Mouse (Mus musculus): ENCODE data around the gene Itgb3. TPM values are rescaled to one million over a fixed set of nuclear protein-coding genes. Genes with fewer than 3 reads are reported as not detected.
A peak's percentile ranks its signal among the peaks of the same experiment; 100 is the strongest.

Itgb3 gene
- polyA plus RNA-seq, 1 experiment from 2014 or later = 8.9 TPM

- 66% methylated on average over 3 of the region's 3 CpGs for WGBS
- H3K27ac ChIP-seq (ENCODE audit: low read length) = no peak overlapping the region
- H3K4me2 ChIP-seq (ENCODE audit: low read depth, low read length) = no peak overlapping the region
- no peak overlapping the region for H3K4me3 ChIP-seq (replicated peaks; ENCODE audit: low read length)
- no peaks in the 10 kb centered on the region for H3K27me3 ChIP-seq (ENCODE audit: control insufficient read depth, insufficient read depth, low read length)
- H3K9me3 ChIP-seq (replicated peaks; ENCODE audit: control insufficient read depth, low read length) = no peaks in the 10 kb centered on the region
- no peaks in the 10 kb centered on the region for H3K4me1 ChIP-seq (ENCODE audit: control insufficient read depth, insufficient read depth, low read length)
- no peak overlapping the region for H3K9ac ChIP-seq (ENCODE audit: low read length)
- no peak for ATAC-seq (ENCODE audit: insufficient read depth, low FRiP score)
- no peaks in the 10 kb centered on the region for H3K36me3 ChIP-seq (ENCODE audit: control insufficient read depth, insufficient read depth, low read length)
Observed at GRCm38 (mm10) chr11:104648571-104648970, 40.8 kb downstream of the Itgb3 start.

GRCm38 (mm10) chr11:104660599-104660998, 52.8 kb downstream of the Itgb3 start:
- Histone ChIP-seq H3K9me3 (replicated peaks; ENCODE audit: control insufficient read depth, low read length) (peaks cover 8% of the 10 kb centered on the region; the same call in 1 of the 2 replicates), H3K36me3 (ENCODE audit: control insufficient read depth, insufficient read depth, low read length) (peaks cover 8% of the 10 kb centered on the region; the same call in 1 of the 2 replicates), H3K4me1 (ENCODE audit: control insufficient read depth, insufficient read depth, low read length) (no peaks in the 10 kb centered on the region), H3K27ac (ENCODE audit: low read length) (no peak overlapping the region), H3K9ac (ENCODE audit: low read length) (no peak overlapping the region), H3K4me3 (replicated peaks; ENCODE audit: low read length) (no peak overlapping the region), H3K27me3 (ENCODE audit: control insufficient read depth, insufficient read depth, low read length) (no peaks in the 10 kb centered on the region), H3K4me2 (ENCODE audit: low read depth, low read length) (no peak overlapping the region)
- no peak for ATAC-seq (ENCODE audit: insufficient read depth, low FRiP score)
- 95% methylated on average over 4 of the region's 4 CpGs for WGBS

GRCm38 (mm10) chr11:104661106-104661505, 53.3 kb downstream of the Itgb3 start:
- Histone ChIP-seq H3K4me3 (replicated peaks; ENCODE audit: low read length) (no peak overlapping the region), H3K36me3 (ENCODE audit: control insufficient read depth, insufficient read depth, low read length) (peaks cover 8% of the 10 kb centered on the region; the same call in 1 of the 2 replicates), H3K4me2 (ENCODE audit: low read depth, low read length) (no peak overlapping the region), H3K9ac (ENCODE audit: low read length) (no peak overlapping the region), H3K4me1 (ENCODE audit: control insufficient read depth, insufficient read depth, low read length) (no peaks in the 10 kb centered on the region), H3K27me3 (ENCODE audit: control insufficient read depth, insufficient read depth, low read length) (no peaks in the 10 kb centered on the region), H3K27ac (ENCODE audit: low read length) (no peak overlapping the region), H3K9me3 (replicated peaks; ENCODE audit: control insufficient read depth, low read length) (peaks cover 8% of the 10 kb centered on the region; the same call in 1 of the 2 replicates)
- WGBS = 87% methylated on average over 5 of the region's 5 CpGs
- ATAC-seq (ENCODE audit: insufficient read depth, low FRiP score) = no peak

- Histone ChIP-seq H3K27me3 (ENCODE audit: control insufficient read depth, insufficient read depth, low read length) (no peaks in the 10 kb centered on the region), H3K4me3 (replicated peaks; ENCODE audit: low read length) (no peak overlapping the region), H3K4me2 (ENCODE audit: low read depth, low read length) (no peak overlapping the region), H3K36me3 (ENCODE audit: control insufficient read depth, insufficient read depth, low read length) (peaks cover 8% of the 10 kb centered on the region; the same call in 1 of the 2 replicates), H3K9me3 (replicated peaks; ENCODE audit: control insufficient read depth, low read length) (peaks cover 8% of the 10 kb centered on the region; the same call in 1 of the 2 replicates), H3K27ac (ENCODE audit: low read length) (no peak overlapping the region), H3K4me1 (ENCODE audit: control insufficient read depth, insufficient read depth, low read length) (no peaks in the 10 kb centered on the region), H3K9ac (ENCODE audit: low read length) (no peak overlapping the region)
- 73% methylated on average over 20 of the region's 20 CpGs for WGBS
- no peak for ATAC-seq (ENCODE audit: insufficient read depth, low FRiP score)
Observed at GRCm38 (mm10) chr11:104661531-104662205, 53.9 kb downstream of the Itgb3 start.

GRCm38 (mm10) chr11:104662573-104662972, 54.8 kb downstream of the Itgb3 start:
- H3K36me3 ChIP-seq (ENCODE audit: control insufficient read depth, insufficient read depth, low read length) = peaks cover 8% of the 10 kb centered on the region; the same call in 1 of the 2 replicates
- H3K9me3 ChIP-seq (replicated peaks; ENCODE audit: control insufficient read depth, low read length) = peaks cover 8% of the 10 kb centered on the region; the same call in 1 of the 2 replicates
- 87% methylated on average over 11 of the region's 11 CpGs for WGBS
- no peak overlapping the region for H3K9ac ChIP-seq (ENCODE audit: low read length)
- no peak overlapping the region for H3K4me3 ChIP-seq (replicated peaks; ENCODE audit: low read length)
- H3K4me2 ChIP-seq (ENCODE audit: low read depth, low read length) = no peak overlapping the region
- no peak for ATAC-seq (ENCODE audit: insufficient read depth, low FRiP score)
- no peaks in the 10 kb centered on the region for H3K27me3 ChIP-seq (ENCODE audit: control insufficient read depth, insufficient read depth, low read length)
- no peaks in the 10 kb centered on the region for H3K4me1 ChIP-seq (ENCODE audit: control insufficient read depth, insufficient read depth, low read length)
- H3K27ac ChIP-seq (ENCODE audit: low read length) = no peak overlapping the region

GRCm38 (mm10) chr11:104663241-104663877, 55.6 kb downstream of the Itgb3 start:
- Histone ChIP-seq H3K9me3 (replicated peaks; ENCODE audit: control insufficient read depth, low read length) (peaks cover 8% of the 10 kb centered on the region; the same call in 1 of the 2 replicates), H3K4me1 (ENCODE audit: control insufficient read depth, insufficient read depth, low read length) (no peaks in the 10 kb centered on the region), H3K4me2 (ENCODE audit: low read depth, low read length) (no peak overlapping the region), H3K4me3 (replicated peaks; ENCODE audit: low read length) (no peak overlapping the region), H3K9ac (ENCODE audit: low read length) (no peak overlapping the region), H3K36me3 (ENCODE audit: control insufficient read depth, insufficient read depth, low read length) (peaks cover 8% of the 10 kb centered on the region; the same call in 1 of the 2 replicates), H3K27me3 (ENCODE audit: control insufficient read depth, insufficient read depth, low read length) (no peaks in the 10 kb centered on the region), H3K27ac (ENCODE audit: low read length) (no peak overlapping the region)
- 64% methylated on average over 6 of the region's 6 CpGs for WGBS
- no peak for ATAC-seq (ENCODE audit: insufficient read depth, low FRiP score)

GRCm38 (mm10) chr11:104663878-104664261, 56.1 kb downstream of the Itgb3 start:
- Histone ChIP-seq H3K4me1 (ENCODE audit: control insufficient read depth, insufficient read depth, low read length) (no peaks in the 10 kb centered on the region), H3K27me3 (ENCODE audit: control insufficient read depth, insufficient read depth, low read length) (no peaks in the 10 kb centered on the region), H3K9me3 (replicated peaks; ENCODE audit: control insufficient read depth, low read length) (peaks cover 8% of the 10 kb centered on the region; the same call in 1 of the 2 replicates), H3K9ac (ENCODE audit: low read length) (no peak overlapping the region), H3K4me2 (ENCODE audit: low read depth, low read length) (no peak overlapping the region), H3K36me3 (ENCODE audit: control insufficient read depth, insufficient read depth, low read length) (peaks cover 8% of the 10 kb centered on the region; the same call in 1 of the 2 replicates), H3K4me3 (replicated peaks; ENCODE audit: low read length) (no peak overlapping the region), H3K27ac (ENCODE audit: low read length) (no peak overlapping the region)
- no peak for ATAC-seq (ENCODE audit: insufficient read depth, low FRiP score)
- 59% methylated on average over 3 of the region's 3 CpGs for WGBS

GRCm38 (mm10) chr11:104664441-104664840, 56.6 kb downstream of the Itgb3 start:
- Histone ChIP-seq H3K9me3 (replicated peaks; ENCODE audit: control insufficient read depth, low read length) (peaks cover 8% of the 10 kb centered on the region; the same call in 1 of the 2 replicates), H3K36me3 (ENCODE audit: control insufficient read depth, insufficient read depth, low read length) (peaks cover 8% of the 10 kb centered on the region; the same call in 1 of the 2 replicates), H3K4me3 (replicated peaks; ENCODE audit: low read length) (no peak overlapping the region), H3K27ac (ENCODE audit: low read length) (no peak overlapping the region), H3K9ac (ENCODE audit: low read length) (no peak overlapping the region), H3K4me1 (ENCODE audit: control insufficient read depth, insufficient read depth, low read length) (no peaks in the 10 kb centered on the region), H3K27me3 (ENCODE audit: control insufficient read depth, insufficient read depth, low read length) (no peaks in the 10 kb centered on the region), H3K4me2 (ENCODE audit: low read depth, low read length) (no peak overlapping the region)
- 0 out of 2 replicates have a peak, but pooled peaks have one; percentile 31 for ATAC-seq (ENCODE audit: insufficient read depth, low FRiP score)

GRCm38 (mm10) chr11:104667399-104667798, 59.6 kb downstream of the Itgb3 start:
- H3K36me3 ChIP-seq (ENCODE audit: control insufficient read depth, insufficient read depth, low read length) = no peaks in the 10 kb centered on the region
- 46% methylated on average over 5 of the region's 5 CpGs for WGBS
- no peak for ATAC-seq (ENCODE audit: insufficient read depth, low FRiP score)
- H3K4me3 ChIP-seq (replicated peaks; ENCODE audit: low read length) = no peak overlapping the region
- no peak overlapping the region for H3K4me2 ChIP-seq (ENCODE audit: low read depth, low read length)
- no peaks in the 10 kb centered on the region for H3K27me3 ChIP-seq (ENCODE audit: control insufficient read depth, insufficient read depth, low read length)
- no peak overlapping the region for H3K9ac ChIP-seq (ENCODE audit: low read length)
- H3K4me1 ChIP-seq (ENCODE audit: control insufficient read depth, insufficient read depth, low read length) = no peaks in the 10 kb centered on the region
- H3K9me3 ChIP-seq (replicated peaks; ENCODE audit: control insufficient read depth, low read length) = no peaks in the 10 kb centered on the region
- H3K27ac ChIP-seq (ENCODE audit: low read length) = no peak overlapping the region

Data from stomach, embryonic 16.5 days (tissue).